Mouse (Mus musculus) frontal cortex, postnatal 25 days (tissue): ENCODE measurements around the gene Slc39a3.
"Not testable (repeated sequence)": the region's sequence is repeated elsewhere in the genome, so short reads cannot be mapped to it uniquely, and the experiment has no call there.

Source experiments
- DNase-seq, 2 experiments: peaks; one replicate each; pipeline ENCODE4 v3.0.0; 2022; ENCODE audit warnings: low spot score in 2 of 2

The Slc39a3 gene

GRCm38 (mm10) chr10:81036988-81037580 lies at the start of gene Slc39a3:
TSS of gene Slc39a3 (minus strand) at chr10:81037426.
- peak; percentile 100 for DNase-seq

DNA sequence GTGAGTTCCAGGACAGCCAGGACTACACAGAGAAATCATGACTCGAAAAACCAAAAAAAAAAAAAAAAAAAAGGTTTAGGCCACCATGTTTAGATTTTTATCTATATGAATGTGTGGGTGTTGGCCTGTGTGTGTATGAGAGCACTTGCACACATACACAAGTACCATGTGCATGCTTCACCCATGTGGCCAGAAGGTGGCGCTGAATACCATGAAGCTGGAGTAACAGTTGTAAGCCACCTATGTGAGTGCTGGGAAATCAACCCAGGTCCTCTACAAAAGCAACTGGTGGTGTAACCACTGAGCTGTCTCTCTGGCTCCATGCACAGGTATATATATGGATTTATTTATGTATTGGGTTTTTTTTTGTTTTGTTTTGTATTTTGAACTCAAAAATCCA lies 49.8 kb upstream of the Slc39a3 start:
- DNase-seq: no peak

- peak; percentile 66 to 72 for DNase-seq
Measured at GRCm38 (mm10) chr10:81082168-81082960, 45.1 kb upstream of the Slc39a3 start.

DNA sequence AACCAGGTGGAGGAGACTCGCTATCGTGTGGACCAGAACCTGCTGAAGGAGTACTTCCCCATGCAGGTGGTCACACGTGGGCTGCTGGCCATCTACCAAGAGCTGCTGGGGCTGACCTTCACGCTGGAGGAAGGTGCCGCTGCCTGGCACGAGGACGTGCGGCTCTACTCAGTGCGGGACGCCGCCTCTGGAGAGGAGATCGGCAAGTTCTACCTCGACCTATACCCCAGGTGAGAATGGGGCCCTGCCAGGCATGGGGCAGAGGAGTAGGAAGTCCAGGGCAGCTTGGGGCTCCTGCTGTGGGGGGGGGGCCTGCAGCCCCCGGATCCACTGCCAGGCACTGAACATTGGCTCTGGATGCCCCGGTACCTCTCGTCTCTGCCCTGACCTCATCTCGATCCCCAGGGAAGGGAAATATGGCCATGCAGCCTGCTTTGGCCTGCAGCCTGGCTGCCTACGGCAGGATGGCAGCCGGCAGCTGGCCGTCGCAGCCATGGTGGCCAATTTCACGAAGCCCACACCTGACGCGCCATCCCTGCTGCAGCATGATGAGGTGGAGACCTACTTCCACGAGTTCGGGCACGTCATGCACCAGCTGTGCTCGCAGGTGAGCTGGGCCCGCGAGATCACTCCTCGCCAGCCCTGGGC lies 42.9 kb upstream of the Slc39a3 start:
- no peak for DNase-seq

- no peak for DNase-seq
Measured at GRCm38 (mm10) chr10:81077916-81078315, 40.7 kb upstream of the Slc39a3 start.

DNA sequence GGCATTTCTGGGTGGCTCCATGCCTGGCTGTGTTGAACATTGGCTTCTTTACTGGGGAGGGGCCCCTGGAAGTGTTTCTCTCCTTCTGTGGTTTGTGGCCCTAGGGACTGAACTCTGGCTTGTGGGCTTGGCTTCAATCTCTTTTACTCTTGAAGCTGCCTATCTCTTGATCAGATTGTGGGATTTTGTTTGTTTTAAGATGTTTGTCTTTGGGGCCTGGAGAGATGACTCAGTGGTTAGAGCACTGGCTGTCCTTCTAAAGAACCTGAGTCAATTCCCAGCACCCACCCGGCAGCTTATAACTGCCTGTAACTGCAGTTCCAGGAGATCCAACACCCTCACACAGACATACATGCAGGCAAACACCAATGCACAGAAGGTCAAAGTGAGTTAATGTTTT lies 39.1 kb upstream of the Slc39a3 start:
- no peak for DNase-seq

DNA sequence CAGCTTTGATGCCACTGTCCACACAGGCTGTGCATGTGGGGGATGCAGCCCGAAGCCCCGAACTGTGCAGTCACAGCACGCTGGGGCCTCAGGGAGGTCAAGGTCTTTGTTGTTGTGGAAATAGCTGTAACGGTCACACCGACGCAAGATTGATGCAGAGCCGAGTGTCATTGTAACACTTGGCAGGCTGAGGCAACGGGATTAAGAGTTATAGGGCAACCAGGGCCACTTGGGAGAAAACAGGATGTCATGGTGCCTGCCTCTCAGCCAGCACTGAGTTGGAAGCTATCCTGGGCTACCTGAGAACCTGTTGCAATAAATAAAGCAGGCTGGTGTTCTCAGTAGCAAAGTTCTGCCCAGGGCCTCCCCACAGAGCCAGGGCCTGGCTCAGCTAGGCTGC lies 38.5 kb upstream of the Slc39a3 start:
- no peak for DNase-seq

DNA sequence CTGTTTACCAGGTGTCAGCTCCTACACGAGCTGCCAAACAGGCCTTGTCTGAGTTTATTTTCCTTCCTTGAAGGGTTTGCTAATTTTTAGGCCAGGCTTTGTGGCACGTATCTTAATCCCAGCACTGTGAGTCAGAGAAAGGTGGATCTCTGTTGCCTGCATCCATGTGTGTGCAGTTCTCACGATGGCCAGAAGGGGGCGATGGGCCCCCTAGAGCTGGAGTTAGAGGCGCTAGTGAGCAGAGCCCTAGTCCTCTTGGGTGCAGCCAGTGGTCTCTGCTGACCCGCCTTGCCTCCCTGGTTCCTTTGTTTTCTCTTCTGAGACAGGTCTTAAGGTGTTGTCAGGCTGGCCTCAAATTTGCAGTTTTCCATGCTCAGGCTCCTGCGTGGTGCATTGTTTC lies 36.2 kb upstream of the Slc39a3 start:
- DNase-seq: no peak

GRCm38 (mm10) chr10:81072290-81072689 lies 35.1 kb upstream of the Slc39a3 start:
- DNase-seq: no peak

DNA sequence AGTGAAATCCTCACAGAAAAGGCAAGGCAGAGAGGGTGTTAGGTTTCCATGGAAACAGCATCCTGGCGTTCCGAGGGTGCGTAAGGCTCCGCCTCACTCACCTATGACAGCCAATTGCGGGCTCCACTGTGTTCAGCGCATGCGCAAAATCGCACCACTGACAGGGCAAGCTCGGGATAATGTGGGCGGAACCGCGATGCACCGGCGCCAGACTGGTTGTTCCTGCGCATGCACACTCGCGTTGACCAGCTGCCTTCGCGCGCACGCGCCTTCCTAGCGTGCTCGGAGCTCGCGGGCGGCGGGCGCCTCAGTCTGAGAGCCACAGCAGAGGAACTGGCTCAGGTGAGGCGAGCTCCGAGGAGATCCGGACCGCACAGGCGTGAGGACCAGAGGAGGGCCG lies 32.6 kb upstream of the Slc39a3 start, which contains the start of gene Thop1:
Thop1 (plus strand) TSS at position 200 of the 400 bp plus-strand sequence.
- DNase-seq: peak; percentile 86 to 93

DNA sequence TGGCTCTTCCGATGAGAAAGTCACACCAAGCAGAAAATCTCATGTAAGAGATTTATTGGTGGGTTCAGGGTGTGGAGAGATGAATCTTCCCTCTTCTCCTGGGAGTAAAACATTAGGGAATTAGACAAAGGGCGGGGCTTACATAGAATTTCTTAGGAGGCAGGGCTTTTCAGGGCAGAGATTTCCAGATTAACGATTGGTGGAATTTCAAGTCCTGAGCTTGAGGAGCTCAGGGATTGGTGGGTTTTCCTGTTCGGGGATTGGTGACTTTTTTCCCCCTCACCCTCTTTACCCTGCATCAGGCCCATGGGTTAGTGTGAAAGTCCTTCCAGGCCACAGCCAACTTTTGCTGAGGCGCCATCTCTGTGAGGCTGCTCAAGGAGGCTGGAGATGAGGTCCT lies 31.5 kb upstream of the Slc39a3 start:
- DNase-seq: no peak

GRCm38 (mm10) chr10:81064519-81064918 lies 27.3 kb upstream of the Slc39a3 start:
- not testable (repeated sequence) for DNase-seq

GRCm38 (mm10) chr10:81062710-81063109 lies 25.5 kb upstream of the Slc39a3 start:
- no peak for DNase-seq

DNA sequence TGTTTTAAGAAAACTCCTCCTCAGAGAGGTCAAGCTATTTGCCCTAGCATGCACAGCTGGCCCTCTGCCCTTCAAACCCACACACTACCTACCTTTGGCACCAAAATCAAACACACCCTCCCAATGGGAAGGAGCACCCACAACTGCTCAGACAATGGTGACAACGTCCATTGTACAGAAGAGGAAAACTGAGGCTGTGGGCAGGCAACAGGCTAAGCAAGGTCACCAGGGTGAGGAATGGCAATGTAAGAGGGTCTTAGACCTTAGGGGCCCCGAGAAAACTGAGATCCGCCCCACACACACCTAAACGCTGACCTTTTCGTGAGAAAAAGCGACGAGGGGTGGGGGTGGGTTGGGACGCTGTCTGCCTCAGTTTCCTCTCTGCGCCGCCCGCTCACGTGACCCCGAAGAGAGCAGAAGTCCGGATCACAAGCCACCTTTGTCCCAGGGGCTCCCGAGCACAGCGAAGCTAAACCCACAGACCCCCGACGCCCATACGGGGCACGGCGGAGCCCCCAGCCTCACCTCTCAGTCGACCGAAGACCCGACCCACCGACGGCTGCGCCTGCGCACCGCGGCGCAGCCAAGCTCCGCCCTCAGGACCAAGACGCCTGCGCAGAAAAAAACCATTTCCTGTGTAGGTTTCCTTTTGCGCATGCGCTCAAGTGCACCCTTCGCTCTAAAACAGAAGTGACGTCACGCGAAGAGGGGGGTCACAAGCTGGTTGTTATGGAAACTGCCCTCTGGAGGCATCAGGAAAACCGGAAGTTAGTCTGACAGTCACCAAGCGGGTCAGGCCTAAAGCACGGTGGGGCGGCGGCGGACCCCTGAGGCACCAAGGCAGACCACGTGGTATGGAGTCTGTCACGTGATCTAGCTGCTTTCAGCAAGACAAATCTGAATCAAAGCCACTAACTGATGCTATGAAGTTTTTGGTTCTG lies 22.6 kb upstream of the Slc39a3 start, which contains the start of gene Sgta:
Sgta (minus strand) TSS at position 579 of the 941 bp plus-strand sequence.
- DNase-seq: peak; percentile 98 to 99

GRCm38 (mm10) chr10:81058896-81059295 lies 21.7 kb upstream of the Slc39a3 start:
- DNase-seq: no peak

DNA sequence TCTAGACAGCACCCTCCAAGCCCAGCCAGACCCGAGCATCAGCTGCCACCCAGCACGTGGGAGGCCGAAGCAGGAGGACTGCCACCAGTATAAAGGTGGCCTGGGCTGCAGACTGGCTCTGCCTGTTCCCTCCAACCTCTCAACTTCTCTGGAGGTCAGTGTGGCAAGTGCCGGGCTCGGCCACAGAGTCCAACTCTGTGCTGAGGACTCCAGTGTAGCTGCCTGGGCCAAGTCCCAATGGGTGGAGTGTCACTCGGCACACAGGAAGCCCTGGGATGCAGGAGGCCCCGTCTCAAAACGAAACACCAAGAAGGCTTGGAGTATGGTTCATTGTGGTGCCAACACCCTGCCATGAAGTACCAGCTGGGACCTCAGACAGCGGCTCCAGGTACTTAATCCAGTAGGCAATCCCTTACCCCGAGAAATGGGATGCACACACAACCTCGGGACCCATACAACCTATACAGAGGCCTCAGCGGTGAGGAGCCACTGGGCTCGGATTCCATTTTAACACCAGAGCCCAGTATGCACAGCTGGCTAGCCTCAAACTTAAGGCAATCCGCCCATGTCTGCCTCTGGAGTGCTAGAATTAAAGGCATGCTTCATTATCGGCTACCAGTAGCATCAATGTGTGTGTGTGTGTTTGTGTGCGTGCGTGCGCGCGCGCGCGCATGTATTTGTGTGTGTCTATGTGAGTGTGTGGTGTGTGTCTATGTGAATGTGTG lies 20.3 kb upstream of the Slc39a3 start:
- no peak for DNase-seq

DNA sequence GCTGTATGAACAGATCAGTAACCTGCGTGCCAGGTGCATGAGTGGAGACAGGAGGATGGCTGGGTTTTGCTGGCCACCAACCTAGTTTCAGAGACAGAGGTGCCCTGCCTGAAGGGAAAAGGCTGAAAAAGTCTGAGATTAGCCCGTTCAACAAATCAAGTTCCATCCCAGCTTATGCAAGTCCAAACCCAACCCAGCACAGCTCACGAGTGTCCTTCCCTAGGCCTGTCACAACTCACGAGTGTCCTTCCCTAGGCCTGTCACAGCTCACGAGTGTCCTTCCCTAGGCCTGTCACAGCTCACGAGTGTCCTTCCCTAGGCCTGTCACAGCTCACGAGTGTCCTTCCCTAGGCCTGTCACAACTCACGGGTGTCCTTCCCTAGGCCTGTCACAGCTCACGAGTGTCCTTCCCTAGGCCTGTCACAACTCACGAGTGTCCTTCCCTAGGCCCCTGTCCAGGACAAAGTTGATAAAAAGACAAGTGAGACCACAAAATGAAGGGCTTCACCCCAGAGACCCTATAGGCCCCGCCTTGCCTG lies 18.6 kb upstream of the Slc39a3 start:
- DNase-seq: not testable (repeated sequence)

DNA sequence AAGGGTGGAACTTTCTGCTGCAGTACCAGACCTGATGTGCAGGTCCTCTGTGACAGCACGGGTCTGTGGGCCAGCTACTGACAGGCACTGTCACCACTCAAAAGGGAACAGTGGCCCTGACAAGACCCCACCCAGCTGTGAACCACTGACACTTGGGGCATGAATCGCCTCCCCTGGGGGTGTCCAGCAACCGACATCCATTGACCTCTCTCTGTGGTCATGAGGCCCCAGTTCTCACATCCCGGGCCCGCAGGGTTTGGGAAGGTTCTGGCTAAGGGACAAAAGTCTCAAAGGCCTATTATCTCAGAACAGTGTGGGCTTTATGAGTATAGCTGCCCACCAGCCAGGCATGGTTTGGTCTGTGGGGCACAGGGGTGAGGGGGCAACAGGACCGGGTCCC lies 17.9 kb upstream of the Slc39a3 start:
- no peak for DNase-seq

GRCm38 (mm10) chr10:81052577-81052976 lies 15.4 kb upstream of the Slc39a3 start:
- DNase-seq: no peak

DNA sequence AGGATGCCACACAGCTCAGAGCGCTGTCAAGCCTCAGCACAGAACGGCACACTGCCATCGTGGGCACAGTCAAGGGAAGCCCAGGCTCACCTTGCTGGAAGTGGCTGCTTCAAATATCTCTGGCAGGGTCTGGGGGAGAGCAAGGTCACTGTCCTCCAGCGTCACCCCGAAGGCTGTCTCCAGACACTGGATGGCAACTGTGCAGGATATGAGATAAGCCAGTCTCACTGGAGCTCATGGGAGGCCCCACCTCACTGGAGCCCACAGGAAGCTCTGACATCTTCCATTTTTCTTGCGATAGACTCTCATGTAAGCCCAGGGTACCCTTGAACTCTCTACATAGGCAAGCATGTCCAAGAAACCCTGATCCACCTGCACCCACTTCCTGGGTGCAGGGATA lies 13.9 kb upstream of the Slc39a3 start:
- DNase-seq: no peak

DNA sequence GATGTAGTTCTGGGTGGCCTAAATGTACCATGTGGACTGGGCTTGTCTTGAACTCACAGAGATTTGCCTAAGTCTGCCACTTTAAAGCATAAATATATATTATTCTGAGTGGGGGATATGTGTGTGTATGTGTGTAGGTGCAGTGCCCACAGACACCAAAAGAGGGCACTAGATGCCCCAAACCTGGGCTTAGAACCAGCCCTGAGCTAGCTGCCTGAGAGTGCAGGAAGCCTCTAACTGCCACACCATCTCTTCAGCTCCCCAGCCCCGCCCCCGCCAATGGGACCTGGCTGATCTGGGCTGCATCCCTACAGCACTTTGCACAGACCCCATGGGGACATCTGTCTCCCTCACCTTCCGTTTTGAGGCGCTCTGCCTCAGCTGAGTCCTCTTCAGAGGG lies 13.4 kb upstream of the Slc39a3 start:
- DNase-seq: no peak
